Mouse (Mus musculus) gastrocnemius, adult 8-10 months (tissue): Measurements from ENCODE around the gene Pla2g2d. TPM values are rescaled to one million over a fixed set of nuclear protein-coding genes. Genes with fewer than 3 reads are reported as not detected.

ENCODE experiments used
- DNase-seq, 2 experiments: peaks; one replicate each; pipeline ENCODE4 v3.0.0; 2022; ENCODE audit warnings: low spot score in 2 of 2
- total RNA-seq, 4 experiments: library from RNA; stranded (reverse); gene quantifications; 2 replicates each; pipeline ENCODE4 v1.2.4; 2022

Gene Pla2g2d
- total RNA-seq, result under 1 TPM in 3 of 4 experiments, not detected in 1; 0.29 to 0.47 (median 0.36) TPM

GRCm38 (mm10) chr4:138775435-138775834 lies at the start of gene Pla2g2d:
Pla2g2d (plus strand) TSS chr4:138775735.
- no peak for DNase-seq

GRCm38 (mm10) chr4:138725751-138726150 lies 49.8 kb upstream of the Pla2g2d start:
- no peak for DNase-seq

GRCm38 (mm10) chr4:138729018-138729703 lies 46.4 kb upstream of the Pla2g2d start:
- no peak for DNase-seq

- DNase-seq, result no peak
Measured at GRCm38 (mm10) chr4:138734105-138734504, 41.4 kb upstream of the Pla2g2d start.

GRCm38 (mm10) chr4:138734863-138735262 lies 40.7 kb upstream of the Pla2g2d start:
- no peak for DNase-seq

- DNase-seq, result no peak
Measured at GRCm38 (mm10) chr4:138737031-138737430, 38.5 kb upstream of the Pla2g2d start, which contains the start of gene Ubxn10. Ubxn10 (minus strand) TSS chr4:138737167.

GRCm38 (mm10) chr4:138739136-138739851 lies 36.2 kb upstream of the Pla2g2d start:
- no peak for DNase-seq

- no peak for DNase-seq
Measured at GRCm38 (mm10) chr4:138745884-138746283, 29.7 kb upstream of the Pla2g2d start.

- DNase-seq, result no peak
Measured at GRCm38 (mm10) chr4:138746866-138747265, 28.7 kb upstream of the Pla2g2d start.

- no peak for DNase-seq
Measured at GRCm38 (mm10) chr4:138747851-138748250, 27.7 kb upstream of the Pla2g2d start.

GRCm38 (mm10) chr4:138748369-138749072 lies 27.0 kb upstream of the Pla2g2d start:
- DNase-seq, result no peak

- no peak for DNase-seq
Measured at GRCm38 (mm10) chr4:138752603-138753002, 22.9 kb upstream of the Pla2g2d start.

- DNase-seq, result no peak
Measured at GRCm38 (mm10) chr4:138753608-138754007, 21.9 kb upstream of the Pla2g2d start.

- DNase-seq, result no peak
Measured at GRCm38 (mm10) chr4:138754432-138754831, 21.1 kb upstream of the Pla2g2d start.

GRCm38 (mm10) chr4:138755439-138755838 lies 20.1 kb upstream of the Pla2g2d start:
- no peak for DNase-seq

- no peak for DNase-seq
Measured at GRCm38 (mm10) chr4:138755983-138756382, 19.6 kb upstream of the Pla2g2d start.

- no peak for DNase-seq
Measured at GRCm38 (mm10) chr4:138757416-138757815, 18.1 kb upstream of the Pla2g2d start, which contains the start of gene Pla2g2f. Pla2g2f (minus strand) TSS chr4:138757626.

- no peak for DNase-seq
Measured at GRCm38 (mm10) chr4:138762266-138762665, 13.3 kb upstream of the Pla2g2d start.

GRCm38 (mm10) chr4:138771970-138772369 lies 3.6 kb upstream of the Pla2g2d start:
- DNase-seq, result no peak

GRCm38 (mm10) chr4:138772386-138772785 lies 3.1 kb upstream of the Pla2g2d start:
- no peak for DNase-seq

GRCm38 (mm10) chr4:138777417-138778407 lies 2.2 kb downstream of the Pla2g2d start:
- no peak for DNase-seq
